Mouse (Mus musculus) intestine, embryonic 16.5 days (tissue): Measurements from ENCODE around the gene Tmem97. TPM values are rescaled to one million over a fixed set of nuclear protein-coding genes. Genes with fewer than 3 reads are reported as not detected.
A peak's percentile ranks its signal among the peaks of the same experiment; 100 is the strongest.
"Not testable (repeated sequence)": the region's sequence is repeated elsewhere in the genome, so short reads cannot be mapped to it uniquely, and the experiment has no call there.

ENCODE experiments used
- ATAC-seq: fragments of 200-750 bp; cut with Nextera tagmentation; 2 replicates; pipeline ENCODE4 v1.8.0; 2017; ENCODE audit warnings: moderate TSS enrichment, moderate library complexity
- H3K27ac ChIP-seq: fragments of 300-500 bp; sonication (generic); 2 replicates; pipeline ENCODE4 v1.5.1; 2014; ENCODE audit warnings: mild to moderate bottlenecking, low read length
- H3K27me3 ChIP-seq: fragments of 300-500 bp; sonication (generic); replicated peaks from 2 replicates; pipeline ENCODE4 v1.6.1; 2014; ENCODE audit warnings: low read length, control low read depth, mixed read lengths; ENCODE audit not compliant: control insufficient read depth, insufficient read depth
- H3K36me3 ChIP-seq: fragments of 300-500 bp; sonication (generic); 2 replicates; pipeline ENCODE4 v1.6.1; 2014; ENCODE audit warnings: low read length, control low read depth; ENCODE audit not compliant: control insufficient read depth, insufficient read depth
- H3K4me1 ChIP-seq: fragments of 300-500 bp; sonication (generic); 2 replicates; pipeline ENCODE4 v1.6.1; 2014; ENCODE audit warnings: low read length, control low read depth, mixed read lengths; ENCODE audit not compliant: control insufficient read depth, insufficient read depth
- H3K4me2 ChIP-seq: fragments of 300-500 bp; sonication (generic); 2 replicates; pipeline ENCODE4 v1.6.1; 2014; ENCODE audit warnings: low read depth, low read length, control low read depth
- H3K4me3 ChIP-seq: fragments of 300-500 bp; sonication (generic); 2 replicates; pipeline ENCODE4 v1.5.1; 2014; ENCODE audit warnings: mild to moderate bottlenecking, low read length
- H3K9ac ChIP-seq: fragments of 300-500 bp; sonication (generic); 2 replicates; pipeline ENCODE4 v1.6.1; 2014; ENCODE audit warnings: low read depth, low read length
- H3K9me3 ChIP-seq: fragments of 300-500 bp; sonication (generic); 2 replicates; pipeline ENCODE4 v1.6.1; 2016; ENCODE audit warnings: low read length, control low read depth; ENCODE audit not compliant: control insufficient read depth
- WGBS: fragments of 180-500 bp; shearing (Covaris S2); extraction: QIAGEN DNeasy Blood & Tissue Kit; methylation state at CpG from one replicate; pipeline ENCODE4 v1.1.7; 2014; 5-methylcytosine and 5-hydroxymethylcytosine counted together
- polyA plus RNA-seq: library from polyadenylated mRNA; unstranded; fragments of >200 nt; fragmentation: Nextera tagmentation; extraction: Ambion mirVana; gene quantifications from 2 replicates; pipeline ENCODE4 v1.2.1, GENCODE M21; 2015

Gene Tmem97
- polyA plus RNA-seq, 1 experiment from 2014 or later = 228 TPM

DNA sequence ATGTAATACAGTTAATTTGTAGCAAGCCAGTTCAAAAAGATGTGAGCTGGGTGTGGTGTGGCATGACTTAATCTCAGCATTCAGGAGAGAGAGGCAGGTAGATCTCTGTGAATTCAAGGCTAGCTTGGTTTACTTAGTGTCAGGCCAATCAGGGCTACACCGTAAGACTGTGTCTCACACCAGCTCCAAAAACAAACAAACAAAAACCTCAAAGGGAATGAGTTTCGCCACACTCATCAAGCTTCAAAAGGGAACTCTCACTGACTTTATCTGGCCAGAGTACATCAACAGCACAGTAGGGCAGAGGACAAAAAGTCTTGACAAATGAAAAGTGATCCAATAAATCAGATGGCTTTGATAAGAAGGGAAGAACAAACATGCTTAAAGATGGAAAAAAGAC lies 24.4 kb upstream of the Tmem97 start:
- 0 out of 2 replicates have a peak, but pooled peaks cover 4% of the 10 kb centered on the region for H3K36me3 ChIP-seq
- H3K4me2 ChIP-seq = no peak overlapping the region
- 57% methylated on average over 2 of the region's 2 CpGs for WGBS
- H3K9ac ChIP-seq = no peak overlapping the region
- H3K27me3 ChIP-seq = no peaks in the 10 kb centered on the region
- no peak for ATAC-seq
- H3K27ac ChIP-seq = no peak overlapping the region
- no peak overlapping the region for H3K4me3 ChIP-seq
- H3K4me1 ChIP-seq = no peaks in the 10 kb centered on the region
- H3K9me3 ChIP-seq = no peaks in the 10 kb centered on the region

DNA sequence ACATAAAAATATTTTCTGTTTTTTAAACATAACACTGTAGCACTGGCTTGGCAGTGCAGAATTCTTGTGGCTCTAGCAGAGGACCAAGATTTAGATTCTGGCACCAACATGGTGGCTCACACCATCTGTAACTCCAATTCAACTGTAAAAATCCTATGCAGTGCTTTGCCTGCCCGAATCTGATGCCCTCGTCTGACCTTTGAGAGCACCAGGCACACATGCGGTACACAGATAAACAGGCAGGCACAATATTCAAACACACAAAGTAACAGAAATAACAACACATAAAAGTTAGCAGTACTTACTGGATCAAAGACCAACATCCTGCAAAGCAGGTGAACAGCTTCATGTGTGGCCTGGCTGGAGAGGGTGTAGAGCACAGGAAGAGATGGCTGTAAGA lies 24.0 kb upstream of the Tmem97 start:
- H3K27ac ChIP-seq = no peak overlapping the region
- no peaks in the 10 kb centered on the region for H3K9me3 ChIP-seq
- no peaks in the 10 kb centered on the region for H3K27me3 ChIP-seq
- H3K36me3 ChIP-seq = 0 out of 2 replicates have a peak, but pooled peaks cover 4% of the 10 kb centered on the region
- no peaks in the 10 kb centered on the region for H3K4me1 ChIP-seq
- ATAC-seq = no peak
- no peak overlapping the region for H3K9ac ChIP-seq
- no peak overlapping the region for H3K4me3 ChIP-seq
- H3K4me2 ChIP-seq = no peak overlapping the region
- WGBS = 81% methylated on average over 3 of the region's 3 CpGs

DNA sequence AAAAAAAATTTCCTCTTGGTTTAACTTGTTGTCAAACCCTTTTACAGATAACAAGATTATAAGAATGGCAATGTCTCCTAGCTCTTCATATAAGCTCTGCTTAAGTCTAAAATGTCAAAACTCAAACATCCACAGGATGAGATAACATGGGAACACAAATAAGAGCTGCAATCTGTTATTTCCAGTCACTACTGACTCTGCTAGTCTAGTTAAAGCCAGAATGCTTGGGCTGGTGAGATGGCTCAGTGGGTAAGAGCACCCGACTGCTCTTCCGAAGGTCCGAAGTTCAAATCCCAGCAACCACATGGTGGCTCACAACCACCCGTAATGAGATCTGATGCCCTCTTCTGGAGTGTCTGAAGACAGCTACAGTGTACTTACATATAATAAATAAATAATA lies 23.5 kb upstream of the Tmem97 start:
- not testable (repeated sequence) for ATAC-seq, H3K4me2 ChIP-seq, H3K4me1 ChIP-seq, H3K9ac ChIP-seq, H3K4me3 ChIP-seq, H3K9me3 ChIP-seq, H3K27ac ChIP-seq, H3K36me3 ChIP-seq, H3K27me3 ChIP-seq
- 92% methylated on average over 3 of the region's 4 CpGs for WGBS

DNA sequence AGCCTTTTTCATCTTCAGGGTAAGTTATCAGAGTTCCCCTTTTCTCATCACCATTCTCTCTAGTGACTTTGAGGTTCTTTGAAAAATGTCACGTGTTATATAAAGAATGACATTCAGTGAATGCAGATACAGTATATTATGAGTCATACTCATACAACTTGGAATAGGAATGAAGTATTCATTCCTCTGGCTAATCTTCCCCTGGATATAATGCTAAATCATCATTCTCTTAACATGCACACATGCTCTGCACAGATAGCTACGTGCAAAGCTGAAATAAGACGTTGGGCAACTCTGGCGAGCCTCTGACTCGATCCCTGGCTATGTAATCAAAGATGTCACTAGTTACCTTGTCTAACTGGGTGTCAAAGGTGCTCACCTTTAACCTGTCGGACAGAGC lies 21.3 kb upstream of the Tmem97 start:
- WGBS = 89% methylated on average over 6 of the region's 6 CpGs
- H3K36me3 ChIP-seq = 0 out of 2 replicates have a peak, but pooled peaks cover 6% of the 10 kb centered on the region
- no peak for ATAC-seq

DNA sequence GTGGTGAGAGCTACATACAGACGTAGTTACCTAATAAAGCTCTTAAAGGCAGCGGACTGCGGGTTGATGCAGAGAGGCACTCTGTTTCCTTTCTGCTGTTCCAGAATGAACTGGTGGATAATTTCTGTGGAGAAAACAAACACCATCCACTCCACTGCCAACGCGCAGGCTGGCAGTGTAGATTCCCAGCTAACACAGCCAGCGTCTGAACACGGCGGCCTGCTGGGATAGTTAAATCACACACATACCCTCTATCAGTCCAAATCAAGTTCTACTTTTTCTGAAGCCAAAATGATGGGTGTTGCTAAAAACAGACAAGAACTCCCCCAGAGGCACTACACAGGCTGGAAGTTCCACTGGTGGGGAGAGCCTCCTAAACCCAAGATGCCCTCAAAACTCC lies 20.9 kb upstream of the Tmem97 start:
- no peaks in the 10 kb centered on the region for H3K9me3 ChIP-seq
- no peak for ATAC-seq
- H3K4me3 ChIP-seq = no peak overlapping the region
- no peaks in the 10 kb centered on the region for H3K27me3 ChIP-seq
- H3K4me1 ChIP-seq = no peaks in the 10 kb centered on the region
- 0 out of 2 replicates have a peak, but pooled peaks cover 6% of the 10 kb centered on the region for H3K36me3 ChIP-seq
- H3K9ac ChIP-seq = no peak overlapping the region
- H3K4me2 ChIP-seq = no peak overlapping the region
- no peak overlapping the region for H3K27ac ChIP-seq
- WGBS = 94% methylated on average over 8 of the region's 8 CpGs

More for the DNA sequence above, 21.3 kb upstream of the Tmem97 start:
- H3K9me3 ChIP-seq = no peaks in the 10 kb centered on the region
- no peak overlapping the region for H3K4me2 ChIP-seq
- H3K27ac ChIP-seq = no peak overlapping the region
- no peaks in the 10 kb centered on the region for H3K27me3 ChIP-seq
- no peaks in the 10 kb centered on the region for H3K4me1 ChIP-seq
- H3K9ac ChIP-seq = no peak overlapping the region
- H3K4me3 ChIP-seq = no peak overlapping the region

DNA sequence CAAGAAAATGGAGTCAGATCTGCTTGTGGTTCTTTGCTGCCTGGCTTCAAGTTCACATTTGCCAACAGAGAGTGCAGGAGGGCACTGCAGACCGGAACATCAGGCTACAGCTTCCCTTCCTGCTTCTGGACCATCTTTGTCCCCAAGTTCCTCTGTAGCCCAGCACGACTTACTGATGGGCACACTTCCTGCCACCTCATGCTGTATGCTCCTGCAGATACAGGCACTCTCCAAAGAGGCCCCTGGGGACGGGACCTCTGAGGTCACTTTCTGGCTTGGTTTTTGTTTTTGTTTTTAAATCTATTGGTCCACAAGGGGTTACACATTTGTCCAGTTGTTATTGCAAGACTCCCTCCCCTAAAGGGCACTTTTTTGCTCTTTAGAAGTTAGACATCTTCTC lies 19.2 kb upstream of the Tmem97 start:
- Histone ChIP-seq H3K9me3 (no peaks in the 10 kb centered on the region), H3K27me3 (no peaks in the 10 kb centered on the region), H3K4me1 (no peaks in the 10 kb centered on the region), H3K27ac (no peak overlapping the region), H3K4me3 (no peak overlapping the region), H3K4me2 (no peak overlapping the region), H3K36me3 (0 out of 2 replicates have a peak, but pooled peaks cover 8% of the 10 kb centered on the region), H3K9ac (no peak overlapping the region)
- ATAC-seq = no peak
- 61% methylated on average over 3 of the region's 3 CpGs for WGBS

DNA sequence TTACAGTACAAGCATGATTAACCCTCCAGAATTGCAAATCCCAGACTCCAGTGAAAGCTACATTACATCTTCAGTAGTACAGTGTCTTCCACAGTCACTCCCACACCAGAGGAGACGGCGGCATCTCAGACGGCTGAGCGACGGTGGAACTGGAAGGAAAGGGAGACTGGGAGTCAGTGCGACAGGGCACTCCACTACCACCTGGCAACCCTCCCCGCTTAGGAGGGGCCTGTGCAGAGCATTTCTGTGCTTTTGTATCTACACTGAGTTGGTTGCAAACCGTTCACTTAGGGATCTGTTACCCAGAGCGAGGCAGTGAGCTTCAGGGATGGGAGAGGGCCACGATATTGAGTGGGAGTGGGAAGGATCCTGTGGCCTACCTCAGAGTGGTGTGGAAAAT lies 18.2 kb upstream of the Tmem97 start:
- ATAC-seq = no peak
- no peak overlapping the region for H3K9ac ChIP-seq
- WGBS = 85% methylated on average over 10 of the region's 10 CpGs

DNA sequence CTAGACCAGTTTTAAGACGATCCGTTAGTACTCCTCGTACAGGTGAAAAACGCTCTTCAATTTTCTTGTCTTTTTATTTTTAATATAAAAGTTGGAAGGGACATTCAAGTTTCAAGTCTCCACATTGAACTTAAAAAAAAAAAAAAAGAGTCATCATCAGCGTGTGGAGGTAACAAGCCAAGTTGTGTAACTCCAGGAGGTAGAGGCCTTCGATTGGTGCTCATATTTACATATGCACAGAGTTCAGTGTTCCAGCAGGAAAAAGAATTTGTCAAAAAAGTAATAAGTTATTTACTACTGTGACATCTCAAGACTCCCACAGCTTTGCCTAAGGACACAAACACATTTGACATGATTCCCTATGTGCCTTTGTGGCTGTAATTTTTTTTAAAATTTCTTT lies 17.0 kb upstream of the Tmem97 start:
- H3K4me3 ChIP-seq = no peak overlapping the region
- ATAC-seq = no peak
- H3K9ac ChIP-seq = no peak overlapping the region
- H3K4me2 ChIP-seq = no peak overlapping the region
- H3K27ac ChIP-seq = no peak overlapping the region
- 0 out of 2 replicates have a peak, but pooled peaks cover 4% of the 10 kb centered on the region for H3K36me3 ChIP-seq
- H3K4me1 ChIP-seq = no peaks in the 10 kb centered on the region
- no peaks in the 10 kb centered on the region for H3K27me3 ChIP-seq
- H3K9me3 ChIP-seq = no peaks in the 10 kb centered on the region
- WGBS = 90% methylated on average over 6 of the region's 6 CpGs

More for the DNA sequence above, 18.2 kb upstream of the Tmem97 start:
- no peaks in the 10 kb centered on the region for H3K27me3 ChIP-seq
- H3K4me3 ChIP-seq = no peak overlapping the region
- no peaks in the 10 kb centered on the region for H3K9me3 ChIP-seq
- H3K4me2 ChIP-seq = no peak overlapping the region
- H3K36me3 ChIP-seq = 0 out of 2 replicates have a peak, but pooled peaks cover 8% of the 10 kb centered on the region
- H3K4me1 ChIP-seq = no peaks in the 10 kb centered on the region
- no peak overlapping the region for H3K27ac ChIP-seq

DNA sequence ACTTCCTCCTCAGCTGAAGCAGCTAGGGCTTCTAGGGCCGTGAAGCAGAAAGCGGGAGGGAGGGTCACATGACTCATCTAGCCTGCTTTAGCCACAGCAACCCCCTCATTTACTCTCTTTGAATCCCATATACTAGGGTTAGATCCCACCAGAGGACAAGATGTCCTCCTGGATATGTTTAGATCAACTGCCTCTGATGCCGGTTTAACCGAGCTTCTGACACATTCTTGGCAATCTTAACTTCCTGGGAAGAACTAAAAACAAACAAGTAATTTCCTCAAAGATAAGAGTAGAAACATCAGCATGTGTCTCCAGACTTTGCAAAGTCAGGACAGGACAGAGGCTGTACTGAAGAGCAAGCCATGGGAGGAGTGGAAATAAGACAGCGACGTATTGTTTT lies 16.2 kb upstream of the Tmem97 start:
- no peaks in the 10 kb centered on the region for H3K27me3 ChIP-seq
- 46% methylated on average over 6 of the region's 6 CpGs for WGBS
- H3K9ac ChIP-seq = no peak overlapping the region
- H3K4me1 ChIP-seq = no peaks in the 10 kb centered on the region
- ATAC-seq = no peak
- H3K4me3 ChIP-seq = no peak overlapping the region
- H3K4me2 ChIP-seq = no peak overlapping the region
- H3K27ac ChIP-seq = no peak overlapping the region
- no peaks in the 10 kb centered on the region for H3K9me3 ChIP-seq
- 0 out of 2 replicates have a peak, but pooled peaks cover 4% of the 10 kb centered on the region for H3K36me3 ChIP-seq

DNA sequence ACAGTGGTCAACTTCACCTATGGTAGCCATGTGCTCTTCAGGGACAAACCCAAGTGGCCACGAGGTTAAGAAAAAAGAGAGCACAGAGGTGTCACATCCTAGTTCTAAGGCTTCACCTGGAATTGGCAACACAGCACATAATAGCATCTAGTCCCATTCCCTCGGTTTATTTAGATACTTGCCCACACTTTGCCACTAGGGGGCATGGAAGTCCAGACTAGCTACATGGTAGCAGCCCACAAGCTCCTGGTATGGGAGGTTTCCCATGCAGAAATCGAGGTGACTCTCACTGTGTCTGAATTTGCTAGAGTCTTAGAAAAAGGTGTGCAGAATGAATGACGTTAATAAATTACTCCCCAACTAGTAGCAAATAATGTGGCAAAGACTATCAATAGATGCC lies 9.9 kb upstream of the Tmem97 start:
- Histone ChIP-seq H3K4me2 (no peak overlapping the region), H3K9ac (no peak overlapping the region), H3K36me3 (0 out of 2 replicates have a peak, but pooled peaks cover 2% of the 10 kb centered on the region), H3K9me3 (no peaks in the 10 kb centered on the region), H3K4me1 (peaks cover 4% of the 10 kb centered on the region; the same call in 1 of the 2 replicates), H3K27ac (no peak overlapping the region), H3K27me3 (no peaks in the 10 kb centered on the region), H3K4me3 (no peak overlapping the region)
- 14% methylated on average over 4 of the region's 4 CpGs for WGBS
- peak; percentile 58; the same call in 1 of the 2 replicates for ATAC-seq
